Mouse (Mus musculus) right cerebral cortex, postnatal 10 days (tissue): ENCODE data around the gene Shroom2.
"Not testable (repeated sequence)": the region's sequence is repeated elsewhere in the genome, so short reads cannot be mapped to it uniquely, and the experiment has no call there.

ENCODE experiments used
- DNase-seq, 2 experiments: peaks; one replicate each; pipeline ENCODE4 v3.0.0; 2021; ENCODE audit warnings: low spot score in 2 of 2

Gene Shroom2

GRCm38 (mm10) chrX:152768891-152769599 lies at the start of gene Shroom2:
Gene Shroom2, minus strand, starts transcription at chrX:152769465.
- peak in 1 of 2 experiments; percentile 22 for DNase-seq

- no peak for DNase-seq
These were observed 49.7 kb upstream of the Shroom2 start for GRCm38 (mm10) chrX:152818996-152819395.

GRCm38 (mm10) chrX:152813339-152813738 lies 44.1 kb upstream of the Shroom2 start:
- DNase-seq = no peak

- DNase-seq = no peak
These were observed 36.1 kb upstream of the Shroom2 start for GRCm38 (mm10) chrX:152805317-152805716.

GRCm38 (mm10) chrX:152788611-152789010 lies 19.3 kb upstream of the Shroom2 start:
- no peak for DNase-seq

- no peak for DNase-seq
These were observed 18.9 kb upstream of the Shroom2 start for GRCm38 (mm10) chrX:152788129-152788528.

GRCm38 (mm10) chrX:152781720-152782403 lies 12.6 kb upstream of the Shroom2 start, which contains the start of gene Gpr143:
Gene Gpr143, plus strand, starts transcription at chrX:152781921.
- peak; percentile 23 to 41 for DNase-seq

- DNase-seq = peak; percentile 36 to 55
These were observed 414 bp upstream of the Shroom2 start for GRCm38 (mm10) chrX:152769600-152770157.

- DNase-seq = no peak
These were observed 5.1 kb downstream of the Shroom2 start for GRCm38 (mm10) chrX:152764171-152764570.

- DNase-seq = no peak
These were observed 6.4 kb downstream of the Shroom2 start for GRCm38 (mm10) chrX:152762855-152763254.

- DNase-seq = no peak
These were observed 6.8 kb downstream of the Shroom2 start for GRCm38 (mm10) chrX:152762437-152762836.

GRCm38 (mm10) chrX:152756293-152756692 lies 13.0 kb downstream of the Shroom2 start:
- no peak for DNase-seq

- no peak for DNase-seq
These were observed 13.4 kb downstream of the Shroom2 start for GRCm38 (mm10) chrX:152755819-152756218.

- no peak for DNase-seq
These were observed 23.3 kb downstream of the Shroom2 start for GRCm38 (mm10) chrX:152745925-152746324.

GRCm38 (mm10) chrX:152743642-152744041 lies 25.6 kb downstream of the Shroom2 start:
- no peak for DNase-seq

GRCm38 (mm10) chrX:152738759-152739368 lies 30.4 kb downstream of the Shroom2 start:
- DNase-seq = no peak

- no peak for DNase-seq
These were observed 31.1 kb downstream of the Shroom2 start for GRCm38 (mm10) chrX:152738191-152738590.

- DNase-seq = no peak
These were observed 34.0 kb downstream of the Shroom2 start for GRCm38 (mm10) chrX:152735283-152735682.

GRCm38 (mm10) chrX:152716693-152717092 lies 52.6 kb downstream of the Shroom2 start:
- DNase-seq = no peak

- not testable (repeated sequence) for DNase-seq
These were observed 58.5 kb downstream of the Shroom2 start for GRCm38 (mm10) chrX:152710715-152711114.

GRCm38 (mm10) chrX:152708359-152708758 lies 60.9 kb downstream of the Shroom2 start:
- DNase-seq = no peak

- peak; percentile 29 to 39 for DNase-seq
These were observed 63.9 kb downstream of the Shroom2 start for GRCm38 (mm10) chrX:152705397-152705796.
